Mouse (Mus musculus) adrenal gland, postnatal 36 days (tissue): ENCODE results near the gene Alg14. TPM values are rescaled to one million over a fixed set of nuclear protein-coding genes. Genes with fewer than 3 reads are reported as not detected.
A peak's percentile ranks its signal among the peaks of the same experiment; 100 is the strongest.

Experiments
- DNase-seq, 2 experiments: peaks; one replicate each; pipeline ENCODE4 v3.0.0; 2021; ENCODE audit warnings: mixed read lengths in 1 of 2
- total RNA-seq, 2 experiments: library from RNA; stranded (reverse); gene quantifications; 2 replicates each; pipeline ENCODE4 v1.2.3; 2021

Alg14 gene
- total RNA-seq, 2 experiments from 2014 or later, result 35.0 to 41.2 TPM

- no peak for DNase-seq
These were observed 14.0 kb upstream of the Alg14 start for GRCm38 (mm10) chr3:121277557-121277956.

GRCm38 (mm10) chr3:121279679-121280078 is 11.9 kb upstream of the Alg14 start:
- DNase-seq, result no peak

GRCm38 (mm10) chr3:121282998-121283397 is 8.6 kb upstream of the Alg14 start, which contains the start of gene Tmem56:
Gene Tmem56, minus strand, starts transcription at chr3:121283098.
- no peak for DNase-seq

GRCm38 (mm10) chr3:121285219-121285618 is 6.4 kb upstream of the Alg14 start:
- no peak for DNase-seq

GRCm38 (mm10) chr3:121287151-121287550 is 4.4 kb upstream of the Alg14 start:
- no peak for DNase-seq

- DNase-seq, result no peak
These were observed 892 bp upstream of the Alg14 start for GRCm38 (mm10) chr3:121290681-121291080.

- DNase-seq, result no peak
These were observed 381 bp upstream of the Alg14 start for GRCm38 (mm10) chr3:121291225-121291559.

- no peak for DNase-seq
These were observed 2.6 kb downstream of the Alg14 start for GRCm38 (mm10) chr3:121294200-121294599.

- peak in 1 of 2 experiments; percentile 29 for DNase-seq
These were observed 15.1 kb downstream of the Alg14 start for GRCm38 (mm10) chr3:121306641-121307040.

- DNase-seq, result peak; percentile 81 to 82
These were observed 16.1 kb downstream of the Alg14 start for GRCm38 (mm10) chr3:121307532-121308234.

- DNase-seq, result no peak
These were observed 17.4 kb downstream of the Alg14 start for GRCm38 (mm10) chr3:121308935-121309334.

- no peak for DNase-seq
These were observed 17.9 kb downstream of the Alg14 start for GRCm38 (mm10) chr3:121309429-121309828.

- peak; percentile 46 to 60 for DNase-seq
These were observed 18.5 kb downstream of the Alg14 start for GRCm38 (mm10) chr3:121309896-121310714.

- no peak for DNase-seq
These were observed 20.9 kb downstream of the Alg14 start for GRCm38 (mm10) chr3:121312426-121312825.

- DNase-seq, result no peak
These were observed 21.4 kb downstream of the Alg14 start for GRCm38 (mm10) chr3:121312979-121313378.

GRCm38 (mm10) chr3:121314149-121314548 is 22.6 kb downstream of the Alg14 start:
- no peak for DNase-seq

GRCm38 (mm10) chr3:121315498-121315897 is 23.9 kb downstream of the Alg14 start:
- DNase-seq, result no peak

- DNase-seq, result no peak
These were observed 28.3 kb downstream of the Alg14 start for GRCm38 (mm10) chr3:121319906-121320305.

- no peak for DNase-seq
These were observed 29.3 kb downstream of the Alg14 start for GRCm38 (mm10) chr3:121320896-121321295.

GRCm38 (mm10) chr3:121323371-121323770 is 31.8 kb downstream of the Alg14 start:
- no peak for DNase-seq

- no peak for DNase-seq
These were observed 35.8 kb downstream of the Alg14 start for GRCm38 (mm10) chr3:121327406-121327805.

- no peak for DNase-seq
These were observed 38.1 kb downstream of the Alg14 start for GRCm38 (mm10) chr3:121329647-121330046.

- no peak for DNase-seq
These were observed 38.7 kb downstream of the Alg14 start for GRCm38 (mm10) chr3:121330244-121330646.
